Mouse (Mus musculus) MEL (cell line): ENCODE measurements around the gene Cyb5d2.

ENCODE experiments used
- CHD2 ChIP-seq: IDR thresholded peaks from 2 replicates; pipeline ENCODE4 v1.6.1; 2011; ENCODE audit warnings: low read length, improper control_type of control experiment
- CTCF ChIP-seq, 3 experiments: IDR thresholded peaks in 2 of 3; conservative IDR thresholded peaks in 1 of 3; 2 replicates each; pipeline ENCODE4 v1.5.1; 2011 to 2012; ENCODE audit warnings: low read length in 3 of 3, low read depth in 2 of 3, mild to moderate bottlenecking in 2 of 3, improper control_type of control experiment in 1 of 3, inconsistent platforms in 1 of 3, mixed read lengths in 1 of 3, moderate library complexity in 1 of 3; ENCODE audit not compliant: control insufficient read depth in 1 of 3, insufficient read depth in 1 of 3, poor library complexity in 1 of 3, severe bottlenecking in 1 of 3
- E2F4 ChIP-seq: IDR thresholded peaks from 2 replicates; pipeline ENCODE4 v1.6.1; 2011; ENCODE audit warnings: low read depth, low read length, improper control_type of control experiment, borderline replicate concordance
- EP300 ChIP-seq, 2 experiments: IDR thresholded peaks; 2 replicates each; pipeline ENCODE4 v1.6.1; 2011; ENCODE audit warnings: improper control_type of control experiment in 2 of 2, low read length in 2 of 2, low read depth in 1 of 2, mild to moderate bottlenecking in 1 of 2
- ETS1 ChIP-seq: IDR thresholded peaks from 2 replicates; pipeline ENCODE4 v1.6.1; 2012; ENCODE audit warnings: low read depth, mild to moderate bottlenecking, inconsistent platforms, low read length, improper control_type of control experiment, moderate library complexity
- KAT2A ChIP-seq: conservative IDR thresholded peaks from 2 replicates; pipeline ENCODE4 v1.6.1; 2012; ENCODE audit warnings: low read depth, low read length, improper control_type of control experiment, inconsistent platforms
- MEF2A ChIP-seq: IDR thresholded peaks from 2 replicates; pipeline ENCODE4 v1.6.1; 2014; ENCODE audit warnings: low read depth, mild to moderate bottlenecking, inconsistent platforms, low read length, improper control_type of control experiment; ENCODE audit not compliant: poor library complexity, insufficient replicate concordance, severe bottlenecking; ENCODE audit errors: extremely low read depth
- MXI1 ChIP-seq: IDR thresholded peaks from 2 replicates; pipeline ENCODE4 v1.6.1; 2011; ENCODE audit warnings: mild to moderate bottlenecking, low read depth, low read length, improper control_type of control experiment
- POLR2A ChIP-seq, 2 experiments: IDR thresholded peaks; 2 replicates each; pipeline ENCODE4 v1.6.1; 2011 to 2012; ENCODE audit warnings: low read length in 2 of 2, mild to moderate bottlenecking in 2 of 2, control low read depth in 1 of 2, improper control_type of control experiment in 1 of 2, low read depth in 1 of 2, moderate library complexity in 1 of 2; ENCODE audit not compliant: control insufficient read depth in 1 of 2, insufficient read depth in 1 of 2, poor library complexity in 1 of 2
- TBP ChIP-seq: IDR thresholded peaks from 2 replicates; pipeline ENCODE4 v1.8.0; 2011; ENCODE audit warnings: low read depth, low read length, improper control_type of control experiment
- TCF12 ChIP-seq: IDR thresholded peaks from 2 replicates; pipeline ENCODE4 v1.6.1; 2014; ENCODE audit warnings: low read depth, mild to moderate bottlenecking, inconsistent platforms, low read length, improper control_type of control experiment, moderate library complexity
- ZKSCAN1 ChIP-seq: IDR thresholded peaks from 2 replicates; pipeline ENCODE4 v1.6.1; 2012; ENCODE audit warnings: low read depth, mild to moderate bottlenecking, inconsistent platforms, low read length, improper control_type of control experiment, moderate library complexity

DNA sequence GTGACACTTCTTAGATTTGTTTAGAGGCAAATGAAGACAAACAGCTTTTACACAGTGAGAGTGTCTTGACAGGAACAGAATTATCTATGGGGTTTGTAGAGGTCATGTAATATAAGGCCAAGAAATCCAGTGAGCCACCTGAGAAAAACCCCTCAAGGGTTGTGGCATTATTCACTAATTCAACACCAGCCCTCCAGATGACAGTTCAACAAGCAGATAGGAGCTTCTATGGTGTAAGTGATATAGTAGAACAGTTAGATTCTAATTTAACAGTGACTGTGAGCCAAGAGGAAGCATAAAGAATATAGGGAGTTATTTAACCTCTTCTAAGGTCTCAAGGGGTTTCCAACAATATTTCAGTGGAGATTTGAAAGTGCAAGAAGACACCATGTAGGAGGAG is 2.2 kb upstream of the Cyb5d2 start:
- no peak for TF ChIP-seq MEF2A
- TF ChIP-seq CTCF (IDR thresholded peaks at IDR 0.05 in 2 of 3, conservative IDR thresholded peaks at IDR 0.05 in 1 of 3; ENCODE audit: control insufficient read depth in 1 of 3, insufficient read depth in 1 of 3, low read depth in 2 of 3, low read length in 3 of 3, poor library complexity in 1 of 3, severe bottlenecking in 1 of 3), result no peak
- no peak; a peak in 1 of 4 replicates for TF ChIP-seq POLR2A (IDR thresholded peaks at IDR 0.05; ENCODE audit: control insufficient read depth in 1 of 2, insufficient read depth in 1 of 2, low read depth in 1 of 2, low read length in 2 of 2, poor library complexity in 1 of 2)
- TF ChIP-seq MXI1, result no peak
- TF ChIP-seq EP300 (IDR thresholded peaks at IDR 0.05; ENCODE audit: low read depth in 1 of 2, low read length in 2 of 2), result peak; percentile 73 to 88
- TF ChIP-seq KAT2A, result no peak
- no peak for TF ChIP-seq TBP
- TF ChIP-seq TCF12, result peak; percentile 53; the same call in 1 of the 2 replicates
- TF ChIP-seq ETS1, result peak; percentile 36; the same call in 1 of the 2 replicates
- no peak for TF ChIP-seq E2F4
- no peak for TF ChIP-seq CHD2
- TF ChIP-seq ZKSCAN1, result no peak
